ENCODE assay signal across 34 mouse cellular contexts in genomic region chr7:99693387-99693786, GRCm38 (mm10). TPM values are rescaled to one million over a fixed set of nuclear protein-coding genes. Genes with fewer than 3 reads are reported as not detected.
"Had no signal": no experiment of that assay in that cellular context is flagged by ENCODE, and none has a peak within 500 bp of the region (broad histone marks: within the 10 kb centered on the region; RNA-seq: fewer than 3 reads in every experiment).

No protein-coding gene starts in this region.

- H3K9me3 ChIP-seq: heart, embryonic 13.5 days; heart, embryonic 15.5 days; hindbrain, embryonic 13.5 days; hindbrain, embryonic 15.5 days; kidney, embryonic 15.5 days; limb, embryonic 13.5 days; limb, embryonic 15.5 days; liver, embryonic 12.5 days had no signal

- DNase-seq: gastrocnemius, adult 2 months; gastrocnemius, postnatal 10 days; gastrocnemius, postnatal 36 days; heart, adult 11 months; heart, postnatal 14 days; heart, postnatal 36 days; kidney, adult 11 months; kidney, adult 2 months; kidney, adult 9 months; kidney, postnatal 14 days; kidney, postnatal 36 days had no signal

- ATAC-seq: inflammation-experienced regulatory T-cells, adult 6 months; liver, embryonic 12.5 days had no signal

- H3K27ac ChIP-seq: heart, embryonic 13.5 days; hindbrain, embryonic 13.5 days; kidney, postnatal 0 days; limb, embryonic 13.5 days; limb, embryonic 15.5 days; liver, embryonic 12.5 days; liver, embryonic 14.5 days had no signal

- H3K4me2 ChIP-seq: heart, embryonic 11.5 days; heart, embryonic 13.5 days; heart, embryonic 15.5 days; hindbrain, embryonic 13.5 days; hindbrain, embryonic 15.5 days; kidney, embryonic 15.5 days; limb, embryonic 13.5 days; limb, embryonic 15.5 days; liver, embryonic 12.5 days had no signal

- H3K4me1 ChIP-seq: hindbrain, embryonic 15.5 days; limb, embryonic 13.5 days; limb, embryonic 15.5 days; liver, embryonic 12.5 days had no signal

- H3K27me3 ChIP-seq: heart, embryonic 15.5 days; hindbrain, embryonic 13.5 days; hindbrain, embryonic 15.5 days; kidney, embryonic 15.5 days; limb, embryonic 13.5 days; limb, embryonic 15.5 days had no signal

- H3K4me3 ChIP-seq: gastrocnemius, adult 2 months; heart, embryonic 13.5 days; heart, embryonic 15.5 days; hindbrain, embryonic 13.5 days; hindbrain, embryonic 15.5 days; kidney, embryonic 15.5 days; left cerebral cortex, adult 2 months; limb, embryonic 13.5 days; limb, embryonic 15.5 days; liver, embryonic 12.5 days had no signal

- H3K9ac ChIP-seq: heart, embryonic 13.5 days; heart, embryonic 15.5 days; hindbrain, embryonic 13.5 days; hindbrain, embryonic 15.5 days; kidney, embryonic 15.5 days; limb, embryonic 13.5 days; limb, embryonic 15.5 days; liver, embryonic 12.5 days; liver, embryonic 14.5 days had no signal

- H3K36me3 ChIP-seq: heart, embryonic 13.5 days; heart, embryonic 15.5 days; hindbrain, embryonic 13.5 days; hindbrain, embryonic 15.5 days; kidney, embryonic 15.5 days; limb, embryonic 13.5 days; limb, embryonic 15.5 days; liver, embryonic 12.5 days had no signal

RNA-seq across cellular contexts. Expression of gene Slco2b1, which starts 17.8 kb away (rescaled TPM):
- polyA plus RNA-seq: inflammation-experienced regulatory T-cells, adult 6 months had no signal

RNA-seq across cellular contexts. Expression of gene Olfr520, which starts 36.7 kb away (rescaled TPM):
- total RNA-seq: gastrocnemius, adult 2 months; gastrocnemius, postnatal 10 days; gastrocnemius, postnatal 36 days; hematopoietic stem cell, adult 5-6 weeks; layer of hippocampus, postnatal 10 days; layer of hippocampus, postnatal 25 days; left cerebral cortex, adult 2 months; left cerebral cortex, postnatal 14 days; left cerebral cortex, postnatal 36 days; liver, adult 2 months had no signal
- polyA plus RNA-seq: heart, embryonic 11.5 days; heart, embryonic 13.5 days; heart, embryonic 15.5 days; heart, postnatal 0 days; hindbrain, embryonic 11.5 days; hindbrain, embryonic 13.5 days; hindbrain, embryonic 15.5 days; inflammation-experienced regulatory T-cells, adult 6 months; kidney, adult 2 months; kidney, embryonic 15.5 days; kidney, postnatal 0 days; limb, embryonic 11.5 days; limb, embryonic 13.5 days; limb, embryonic 15.5 days; liver, adult 2 months; liver, embryonic 12.5 days; liver, embryonic 14.5 days; liver, embryonic 16.5 days had no signal
